Mouse (Mus musculus) liver, adult 2 months (tissue): ENCODE results near the gene Meig1. TPM values are rescaled to one million over a fixed set of nuclear protein-coding genes. Genes with fewer than 3 reads are reported as not detected.

ENCODE experiments used
- DNase-seq: peaks from one replicate; pipeline ENCODE4 v3.0.0-alpha.2; 2011; ENCODE audit warnings: low read depth, low spot score; ENCODE audit errors: extremely low read depth
- H3K27ac ChIP-seq: fragments of 200-500 bp; replicated peaks from 2 replicates; pipeline ENCODE4 v1.5.1; 2012; ENCODE audit warnings: low read depth, mild to moderate bottlenecking, control low read depth, inconsistent platforms, low read length; ENCODE audit not compliant: insufficient read depth
- H3K27me3 ChIP-seq: fragments of 200-500 bp; 2 replicates; pipeline ENCODE4 v1.6.1; 2012; ENCODE audit warnings: mild to moderate bottlenecking, moderate library complexity, low read length, inconsistent platforms; ENCODE audit not compliant: control insufficient read depth, insufficient read depth
- H3K36me3 ChIP-seq: fragments of 200-500 bp; 2 replicates; pipeline ENCODE4 v1.6.1; 2012; ENCODE audit warnings: low read length, inconsistent platforms; ENCODE audit not compliant: control insufficient read depth, insufficient read depth
- H3K4me1 ChIP-seq: fragments of 200-500 bp; 2 replicates; pipeline ENCODE4 v1.6.1; 2011; ENCODE audit warnings: low read length; ENCODE audit not compliant: control insufficient read depth, insufficient read depth
- H3K4me3 ChIP-seq: fragments of 200-500 bp; 2 replicates; pipeline ENCODE4 v1.5.1; 2011; ENCODE audit warnings: low read depth, mild to moderate bottlenecking, control low read depth, low read length, moderate library complexity; ENCODE audit not compliant: insufficient read depth
- H3K79me2 ChIP-seq: fragments of 200-500 bp; 2 replicates; pipeline ENCODE4 v1.6.1; 2012; ENCODE audit warnings: inconsistent platforms, mild to moderate bottlenecking, low read length, moderate library complexity; ENCODE audit not compliant: control insufficient read depth, insufficient read depth
- H3K9ac ChIP-seq: fragments of 200-500 bp; 2 replicates; pipeline ENCODE4 v1.6.1; 2012; ENCODE audit warnings: low read depth, mild to moderate bottlenecking, control low read depth, inconsistent platforms, low read length
- CTCF ChIP-seq: fragments of 200-500 bp; IDR thresholded peaks from 2 replicates; pipeline ENCODE4 v1.5.1; 2011; ENCODE audit warnings: low read depth, low read length, control low read depth
- POLR2A ChIP-seq: fragments of 200-500 bp; IDR thresholded peaks from 2 replicates; pipeline ENCODE4 v1.6.1; 2011; ENCODE audit warnings: low read length, control low read depth; ENCODE audit not compliant: insufficient read depth; ENCODE audit errors: extremely low read depth
- WGBS: fragments of 180-500 bp; shearing (Covaris S2); methylation state at CpG from one replicate; pipeline ENCODE4 v1.1.7; 2018; 5-methylcytosine and 5-hydroxymethylcytosine counted together
- polyA plus RNA-seq: library from polyadenylated mRNA; depleted of rRNA; stranded (reverse); fragments of >200 nt; gene quantifications from 2 replicates; pipeline ENCODE4 v1.2.3, GENCODE M21; 2012
- total RNA-seq: library from RNA; depleted of rRNA; stranded (reverse); fragments of >200 nt; gene quantifications from 2 replicates; pipeline ENCODE4 v1.2.3, GENCODE M21; 2014

Meig1 gene
- total and polyA plus RNA-seq, 2 experiments = not detected

DNA sequence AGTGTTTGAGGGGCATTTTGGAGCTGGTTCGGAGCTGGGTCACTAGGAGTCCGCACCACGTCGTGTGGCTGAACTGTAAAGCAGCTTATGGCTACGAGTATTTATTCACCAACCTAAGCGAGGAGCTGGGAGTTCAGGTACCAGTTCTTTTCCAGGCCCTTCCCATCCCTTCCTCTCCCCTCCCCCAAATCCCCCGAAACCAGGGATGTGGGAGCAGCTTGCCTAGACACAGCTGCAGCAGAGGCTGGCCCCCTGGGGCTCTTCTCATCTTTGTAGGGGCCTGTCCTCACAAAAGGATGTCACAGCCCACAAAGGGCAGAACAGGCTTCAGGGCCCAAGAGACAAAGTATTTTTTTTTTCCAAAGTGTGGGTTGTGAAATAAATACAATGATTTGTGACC, 15.5 kb upstream of the Meig1 start:
- Histone ChIP-seq H3K36me3 (peaks cover 38% of the 10 kb centered on the region), H3K4me3 (no peak overlapping the region), H3K9ac (no peak overlapping the region), H3K79me2 (no peaks in the 10 kb centered on the region), H3K4me1 (no peaks in the 10 kb centered on the region), H3K27ac (no peak overlapping the region), H3K27me3 (no peaks in the 10 kb centered on the region)
- no peak for DNase-seq
- WGBS = 89% methylated on average over 7 of the region's 7 CpGs
- TF ChIP-seq CTCF (no peak), POLR2A (no peak)

DNA sequence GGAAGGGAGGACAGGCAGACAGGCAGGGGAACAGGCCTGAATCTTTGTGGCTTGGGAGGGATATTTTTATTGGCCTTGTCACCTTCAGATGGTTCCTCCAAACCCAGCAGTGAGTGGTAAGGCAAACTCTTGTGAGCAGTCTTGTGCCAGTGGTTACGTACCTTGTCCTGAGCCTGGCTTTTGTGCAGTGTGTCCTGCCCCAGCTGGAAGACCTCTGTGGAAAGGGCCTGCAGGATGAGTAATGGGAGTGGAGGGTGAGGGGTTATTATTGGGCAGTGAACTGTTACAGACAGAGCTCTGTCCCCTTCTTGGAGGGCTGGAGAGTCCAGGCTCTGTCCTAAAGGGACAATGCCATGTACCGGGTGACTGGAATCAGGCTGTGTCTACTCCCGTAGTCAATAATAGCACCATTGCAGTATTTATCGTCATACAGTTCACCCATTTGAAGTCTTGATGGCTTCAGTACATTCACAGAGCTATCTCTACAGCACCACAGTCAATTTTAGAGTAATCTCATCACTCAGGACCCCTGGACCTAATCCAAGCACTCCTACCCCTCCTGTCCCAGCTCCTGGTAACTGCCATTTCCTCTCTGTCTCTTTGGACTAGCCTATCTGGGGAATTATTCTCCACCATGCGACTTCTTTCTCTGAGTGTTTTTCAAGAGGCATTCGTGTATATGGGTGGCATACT, 13.1 kb upstream of the Meig1 start:
- H3K36me3 ChIP-seq = peaks cover 20% of the 10 kb centered on the region
- H3K4me1 ChIP-seq = no peaks in the 10 kb centered on the region
- H3K27me3 ChIP-seq = no peaks in the 10 kb centered on the region
- no peak overlapping the region for H3K27ac ChIP-seq
- H3K79me2 ChIP-seq = no peaks in the 10 kb centered on the region
- TF ChIP-seq POLR2A = no peak
- TF ChIP-seq CTCF = no peak
- H3K4me3 ChIP-seq = no peak overlapping the region
- no peak for DNase-seq
- WGBS = 92% methylated on average over 6 of the region's 6 CpGs
- H3K9ac ChIP-seq = no peak overlapping the region

DNA sequence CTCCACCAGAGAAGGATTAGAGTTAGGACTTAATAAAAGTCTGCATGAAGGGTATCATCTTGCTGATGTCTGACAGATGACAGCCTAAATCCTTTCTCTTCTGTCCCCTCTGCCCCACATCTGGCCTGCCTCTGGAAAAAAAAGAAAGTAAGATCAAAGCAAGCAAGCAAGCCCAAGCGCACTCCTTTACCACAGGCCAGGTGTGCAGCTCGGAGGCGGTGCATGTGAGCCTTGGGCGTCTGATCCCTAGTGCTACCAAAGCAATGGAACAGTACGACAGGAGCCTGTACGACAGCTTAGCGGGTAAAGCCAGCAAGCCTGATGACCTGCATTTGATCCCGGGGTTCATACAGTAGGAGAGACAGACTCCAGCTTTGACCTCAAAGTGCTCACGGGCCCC, 8.5 kb upstream of the Meig1 start:
- WGBS = 93% methylated on average over 9 of the region's 9 CpGs
- no peak for DNase-seq
- peaks cover 2% of the 10 kb centered on the region; the same call in 1 of the 2 replicates for H3K79me2 ChIP-seq
- H3K4me1 ChIP-seq = no peaks in the 10 kb centered on the region
- no peak overlapping the region for H3K9ac ChIP-seq
- H3K27me3 ChIP-seq = no peaks in the 10 kb centered on the region
- H3K27ac ChIP-seq = no peak overlapping the region
- H3K4me3 ChIP-seq = no peak overlapping the region
- no peak for TF ChIP-seq CTCF
- TF ChIP-seq POLR2A = no peak
- H3K36me3 ChIP-seq = peaks cover 3% of the 10 kb centered on the region

DNA sequence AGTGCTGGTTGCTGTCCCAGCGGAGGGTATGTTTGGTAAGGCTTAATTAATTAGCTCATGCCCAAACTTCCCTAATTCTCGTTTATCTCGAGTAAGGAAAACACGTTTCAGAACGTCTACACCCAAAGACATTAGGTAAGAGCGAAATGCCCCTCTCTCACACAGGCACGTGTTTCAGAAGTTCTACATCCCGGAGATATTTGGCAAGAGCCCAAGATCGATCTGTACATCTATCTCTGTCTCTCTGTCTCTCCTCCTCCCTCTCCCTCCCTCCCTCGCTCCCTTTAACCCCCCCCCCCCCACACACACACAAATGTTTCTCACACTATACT, 2.1 kb upstream of the Meig1 start:
- no peaks in the 10 kb centered on the region for H3K27me3 ChIP-seq
- H3K36me3 ChIP-seq = no peaks in the 10 kb centered on the region
- H3K79me2 ChIP-seq = peaks cover 2% of the 10 kb centered on the region; the same call in 1 of the 2 replicates
- peaks cover 4% of the 10 kb centered on the region; the same call in 1 of the 2 replicates for H3K4me1 ChIP-seq
- WGBS = 2% methylated on average over 9 of the region's 10 CpGs
- no peak for TF ChIP-seq POLR2A
- no peak for TF ChIP-seq CTCF
- peak overlapping the region; percentile 77 for H3K27ac ChIP-seq
- peak overlapping the region; percentile 89 for H3K4me3 ChIP-seq
- peak overlapping the region; percentile 81 for H3K9ac ChIP-seq
- peak; percentile 62 for DNase-seq

DNA sequence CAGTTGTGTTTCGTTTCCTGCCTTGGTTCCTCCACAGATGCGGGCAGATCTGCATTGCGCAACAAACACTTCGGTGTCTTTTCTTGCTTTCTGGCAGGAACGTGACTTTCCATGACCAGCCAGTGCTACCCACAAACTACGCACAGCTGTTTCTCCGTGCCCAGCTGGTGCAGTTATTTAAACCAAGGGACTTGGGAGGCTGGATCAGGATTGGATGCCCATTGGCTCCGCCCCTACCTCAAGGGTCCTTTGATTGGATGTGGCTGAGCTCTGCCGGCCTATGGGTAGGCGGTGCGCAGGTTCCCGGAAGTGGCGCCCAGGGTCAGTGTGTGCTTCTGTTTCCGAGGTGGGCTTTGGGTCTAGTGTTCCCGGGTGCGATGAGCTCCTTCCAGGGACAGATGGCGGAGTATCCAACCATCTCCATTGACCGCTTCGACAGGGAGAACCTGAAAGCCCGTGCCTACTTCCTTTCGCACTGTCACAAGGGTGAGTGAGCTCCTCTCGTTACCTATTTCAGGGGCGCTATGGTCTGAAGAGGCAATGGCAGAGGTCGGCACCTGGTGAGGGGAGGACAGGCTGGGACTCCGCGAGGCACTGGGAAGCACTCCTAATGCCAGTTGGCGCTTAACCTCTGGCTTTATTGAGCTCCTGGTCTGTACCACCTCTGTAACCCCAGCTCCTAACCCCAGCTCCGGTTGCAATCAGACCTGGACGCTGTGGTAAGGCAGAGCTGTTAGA, 1.6 kb upstream of the Meig1 start, which contains the start of gene Dclre1c:
Dclre1c (plus strand) TSS at position 291 of the 738 bp plus-strand sequence.
- DNase-seq = peak; percentile 91
- under 1% methylated on average over 29 of the region's 29 CpGs for WGBS
- Histone ChIP-seq H3K4me1 (peaks cover 4% of the 10 kb centered on the region; the same call in 1 of the 2 replicates), H3K4me3 (peak within 1 kb of the TSS; percentile 89), H3K27ac (peak within 1 kb of the TSS; percentile 77), H3K27me3 (no peaks in the 10 kb centered on the region), H3K79me2 (peaks cover 2% of the 10 kb centered on the region; the same call in 1 of the 2 replicates), H3K9ac (peak within 1 kb of the TSS; percentile 81), H3K36me3 (no peaks in the 10 kb centered on the region)
- TF ChIP-seq CTCF (no peak), POLR2A (peak; percentile 55)
